Mouse (Mus musculus): ENCODE data around the gene Igfbp6. TPM values are rescaled to one million over a fixed set of nuclear protein-coding genes. Genes with fewer than 3 reads are reported as not detected.
A peak's percentile ranks its signal among the peaks of the same experiment; 100 is the strongest.

Igfbp6 gene
- polyA plus RNA-seq, 1 experiment: 297 TPM

- Histone ChIP-seq H3K27me3 (ENCODE audit: control insufficient read depth, insufficient read depth, insufficient read length) (no peaks in the 10 kb centered on the region), H3K79me3 (ENCODE audit: low read depth) (no peaks in the 10 kb centered on the region), H3K79me2 (ENCODE audit: control insufficient read depth, insufficient read depth) (no peaks in the 10 kb centered on the region), H3K36me3 (ENCODE audit: control insufficient read depth, insufficient read depth) (no peaks in the 10 kb centered on the region), H3ac (ENCODE audit: control insufficient read depth, insufficient read length, low read depth) (no peak overlapping the region), H3K4me3 (ENCODE audit: insufficient read depth, poor library complexity, severe bottlenecking) (no peak overlapping the region)
- TF ChIP-seq CTCF (IDR thresholded peaks at IDR 0.05; ENCODE audit: control insufficient read depth, insufficient read depth, insufficient read length): no peak
- no peak for TF ChIP-seq CEBPB (IDR thresholded peaks at IDR 0.05; ENCODE audit: low read depth)
- no peak for TF ChIP-seq FOSL1 (IDR thresholded peaks at IDR 0.05; ENCODE audit: insufficient read depth, low read length, poor library complexity, severe bottlenecking)
- no peak for TF ChIP-seq MYOD1 (IDR thresholded peaks at IDR 0.05; ENCODE audit: control insufficient read depth, insufficient read length, low read depth)
- no peak for TF ChIP-seq MYOG (IDR thresholded peaks at IDR 0.05; ENCODE audit: control insufficient read depth, extremely low read depth, insufficient read length)
- TF ChIP-seq USF1 (IDR thresholded peaks at IDR 0.05; ENCODE audit: low read depth): no peak
- TF ChIP-seq MAX (IDR thresholded peaks at IDR 0.05): no peak
These were observed 44.7 kb downstream of the Igfbp6 start for GRCm38 (mm10) chr15:102188883-102189282.

- H3K27me3 ChIP-seq (ENCODE audit: control insufficient read depth, insufficient read depth, insufficient read length): no peaks in the 10 kb centered on the region
- no peaks in the 10 kb centered on the region for H3K79me3 ChIP-seq (ENCODE audit: low read depth)
- H3K79me2 ChIP-seq (ENCODE audit: control insufficient read depth, insufficient read depth): no peaks in the 10 kb centered on the region
- H3K36me3 ChIP-seq (ENCODE audit: control insufficient read depth, insufficient read depth): no peaks in the 10 kb centered on the region
- H3K4me3 ChIP-seq (ENCODE audit: insufficient read depth, poor library complexity, severe bottlenecking): no peak overlapping the region
- no peak overlapping the region for H3ac ChIP-seq (ENCODE audit: control insufficient read depth, insufficient read length, low read depth)
- TF ChIP-seq MYOG (IDR thresholded peaks at IDR 0.05; ENCODE audit: control insufficient read depth, extremely low read depth, insufficient read length): no peak
- no peak for TF ChIP-seq MYOD1 (IDR thresholded peaks at IDR 0.05; ENCODE audit: control insufficient read depth, insufficient read length, low read depth)
- no peak for TF ChIP-seq CTCF (IDR thresholded peaks at IDR 0.05; ENCODE audit: control insufficient read depth, insufficient read depth, insufficient read length)
- no peak for TF ChIP-seq FOSL1 (IDR thresholded peaks at IDR 0.05; ENCODE audit: insufficient read depth, low read length, poor library complexity, severe bottlenecking)
- no peak for TF ChIP-seq MAX (IDR thresholded peaks at IDR 0.05)
- no peak for TF ChIP-seq CEBPB (IDR thresholded peaks at IDR 0.05; ENCODE audit: low read depth)
- no peak for TF ChIP-seq USF1 (IDR thresholded peaks at IDR 0.05; ENCODE audit: low read depth)
These were observed 47.5 kb downstream of the Igfbp6 start for GRCm38 (mm10) chr15:102191699-102192098.

GRCm38 (mm10) chr15:102192271-102192812 is 48.2 kb downstream of the Igfbp6 start:
- no peaks in the 10 kb centered on the region for H3K79me3 ChIP-seq (ENCODE audit: low read depth)
- H3ac ChIP-seq (ENCODE audit: control insufficient read depth, insufficient read length, low read depth): no peak overlapping the region
- no peaks in the 10 kb centered on the region for H3K79me2 ChIP-seq (ENCODE audit: control insufficient read depth, insufficient read depth)
- H3K4me3 ChIP-seq (ENCODE audit: insufficient read depth, poor library complexity, severe bottlenecking): no peak overlapping the region
- TF ChIP-seq USF1 (IDR thresholded peaks at IDR 0.05; ENCODE audit: low read depth) (no peak), CTCF (IDR thresholded peaks at IDR 0.05; ENCODE audit: control insufficient read depth, insufficient read depth, insufficient read length) (no peak), FOSL1 (IDR thresholded peaks at IDR 0.05; ENCODE audit: insufficient read depth, low read length, poor library complexity, severe bottlenecking) (no peak), MYOD1 (IDR thresholded peaks at IDR 0.05; ENCODE audit: control insufficient read depth, insufficient read length, low read depth) (no peak), MAX (IDR thresholded peaks at IDR 0.05) (no peak), CEBPB (IDR thresholded peaks at IDR 0.05; ENCODE audit: low read depth) (no peak), MYOG (IDR thresholded peaks at IDR 0.05; ENCODE audit: control insufficient read depth, extremely low read depth, insufficient read length) (no peak)
- no peaks in the 10 kb centered on the region for H3K36me3 ChIP-seq (ENCODE audit: control insufficient read depth, insufficient read depth)
- H3K27me3 ChIP-seq (ENCODE audit: control insufficient read depth, insufficient read depth, insufficient read length): no peaks in the 10 kb centered on the region

- Histone ChIP-seq H3K79me3 (ENCODE audit: low read depth) (no peaks in the 10 kb centered on the region), H3K4me3 (ENCODE audit: insufficient read depth, poor library complexity, severe bottlenecking) (no peak overlapping the region), H3K79me2 (ENCODE audit: control insufficient read depth, insufficient read depth) (no peaks in the 10 kb centered on the region), H3K36me3 (ENCODE audit: control insufficient read depth, insufficient read depth) (no peaks in the 10 kb centered on the region), H3ac (ENCODE audit: control insufficient read depth, insufficient read length, low read depth) (no peak overlapping the region), H3K27me3 (ENCODE audit: control insufficient read depth, insufficient read depth, insufficient read length) (no peaks in the 10 kb centered on the region)
- TF ChIP-seq CTCF (IDR thresholded peaks at IDR 0.05; ENCODE audit: control insufficient read depth, insufficient read depth, insufficient read length) (no peak), MAX (IDR thresholded peaks at IDR 0.05) (no peak), FOSL1 (IDR thresholded peaks at IDR 0.05; ENCODE audit: insufficient read depth, low read length, poor library complexity, severe bottlenecking) (no peak), CEBPB (IDR thresholded peaks at IDR 0.05; ENCODE audit: low read depth) (no peak), MYOD1 (IDR thresholded peaks at IDR 0.05; ENCODE audit: control insufficient read depth, insufficient read length, low read depth) (no peak), USF1 (IDR thresholded peaks at IDR 0.05; ENCODE audit: low read depth) (no peak), MYOG (IDR thresholded peaks at IDR 0.05; ENCODE audit: control insufficient read depth, extremely low read depth, insufficient read length) (no peak)
These were observed 48.7 kb downstream of the Igfbp6 start for GRCm38 (mm10) chr15:102192820-102193386.

DNA sequence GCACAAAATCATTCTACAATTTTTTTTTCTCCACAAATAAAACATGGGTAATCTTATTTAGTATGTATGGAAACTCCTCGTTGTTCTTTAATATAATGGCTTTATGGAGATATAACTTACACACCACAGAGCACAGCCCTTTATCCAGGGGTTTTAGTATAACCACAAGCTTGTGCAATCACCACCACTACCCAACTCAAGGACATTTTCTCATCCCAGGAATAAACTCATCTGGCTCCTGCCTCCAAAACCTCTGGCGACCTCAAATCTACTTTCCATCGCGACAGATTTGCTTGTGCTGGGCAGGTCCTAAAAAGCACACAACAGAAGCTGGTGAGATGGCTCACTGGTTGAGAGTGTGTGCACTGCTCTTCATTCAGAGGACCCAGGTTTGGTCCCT is 49.5 kb downstream of the Igfbp6 start:
- Histone ChIP-seq H3K79me2 (ENCODE audit: control insufficient read depth, insufficient read depth) (no peaks in the 10 kb centered on the region), H3K36me3 (ENCODE audit: control insufficient read depth, insufficient read depth) (no peaks in the 10 kb centered on the region), H3K4me3 (ENCODE audit: insufficient read depth, poor library complexity, severe bottlenecking) (no peak overlapping the region), H3ac (ENCODE audit: control insufficient read depth, insufficient read length, low read depth) (no peak overlapping the region), H3K27me3 (ENCODE audit: control insufficient read depth, insufficient read depth, insufficient read length) (no peaks in the 10 kb centered on the region), H3K79me3 (ENCODE audit: low read depth) (no peaks in the 10 kb centered on the region)
- TF ChIP-seq FOSL1 (IDR thresholded peaks at IDR 0.05; ENCODE audit: insufficient read depth, low read length, poor library complexity, severe bottlenecking) (no peak), CEBPB (IDR thresholded peaks at IDR 0.05; ENCODE audit: low read depth) (peak; percentile 97), CTCF (IDR thresholded peaks at IDR 0.05; ENCODE audit: control insufficient read depth, insufficient read depth, insufficient read length) (no peak)

- no peak overlapping the region for H3ac ChIP-seq (ENCODE audit: control insufficient read depth, insufficient read length, low read depth)
- no peak overlapping the region for H3K4me3 ChIP-seq (ENCODE audit: insufficient read depth, poor library complexity, severe bottlenecking)
- no peaks in the 10 kb centered on the region for H3K27me3 ChIP-seq (ENCODE audit: control insufficient read depth, insufficient read depth, insufficient read length)
- no peaks in the 10 kb centered on the region for H3K36me3 ChIP-seq (ENCODE audit: control insufficient read depth, insufficient read depth)
- TF ChIP-seq MYOD1 (IDR thresholded peaks at IDR 0.05; ENCODE audit: control insufficient read depth, insufficient read length, low read depth) (no peak), CEBPB (IDR thresholded peaks at IDR 0.05; ENCODE audit: low read depth) (no peak), CTCF (IDR thresholded peaks at IDR 0.05; ENCODE audit: control insufficient read depth, insufficient read depth, insufficient read length) (no peak), MAX (IDR thresholded peaks at IDR 0.05) (no peak), MYOG (IDR thresholded peaks at IDR 0.05; ENCODE audit: control insufficient read depth, extremely low read depth, insufficient read length) (no peak), USF1 (IDR thresholded peaks at IDR 0.05; ENCODE audit: low read depth) (no peak)
- H3K79me2 ChIP-seq (ENCODE audit: control insufficient read depth, insufficient read depth): no peaks in the 10 kb centered on the region
- no peaks in the 10 kb centered on the region for H3K79me3 ChIP-seq (ENCODE audit: low read depth)
These were observed 50.3 kb downstream of the Igfbp6 start for GRCm38 (mm10) chr15:102194439-102194838.

Data from C2C12 (cell line).